16 mouse cellular contexts compared by ENCODE assay signal in the genomic region with DNA sequence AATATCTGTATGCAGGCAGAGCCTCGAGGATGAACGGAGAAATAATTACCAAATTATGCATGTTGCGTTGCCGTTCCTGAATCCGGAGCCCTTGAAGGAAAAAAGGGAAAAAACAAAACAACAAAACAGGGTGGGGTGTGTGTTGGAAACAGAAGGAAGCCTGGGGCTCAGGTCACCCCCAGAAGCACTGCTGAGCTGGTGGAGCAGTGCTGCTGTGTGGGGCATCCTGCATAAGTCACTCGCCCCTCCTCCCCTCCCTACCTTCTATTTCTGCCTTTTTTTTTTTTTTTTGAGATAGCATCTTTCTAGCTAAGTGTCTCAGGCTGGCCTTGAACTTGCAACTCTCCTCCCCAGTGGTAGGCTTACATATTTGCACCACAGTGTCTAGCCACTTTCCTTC.
A peak's percentile ranks its signal among the peaks of the same experiment; 100 is the strongest.
DNase-seq lines count a peak whose midpoint lies in the region; ATAC-seq lines count a peak whose summit lies in the region.
"Had no signal": no experiment of that assay in that cellular context is flagged by ENCODE, and none has a peak within 500 bp of the region (broad histone marks: within the 10 kb centered on the region; RNA-seq: fewer than 3 reads in every experiment).

No protein-coding gene starts in this region.

- DNase-seq in forebrain, embryonic 11.5 days (ENCODE audit: low spot score), result no peak
- DNase-seq in hindbrain, embryonic 11.5 days (ENCODE audit: low spot score), result no peak
- DNase-seq in midbrain, embryonic 11.5 days (ENCODE audit: low spot score, missing footprints), result no peak
- no peak for DNase-seq in neural tube, embryonic 11.5 days (ENCODE audit: low spot score)
- DNase-seq in right cerebral cortex, postnatal 10 days (ENCODE audit: low spot score in 2 of 2), result no peak
- no peak for DNase-seq in layer of hippocampus, postnatal 10 days (ENCODE audit: low spot score in 2 of 2)
- DNase-seq: adrenal gland, adult 8-10 months; heart, adult 18-20 months; kidney, adult 2 months; kidney, postnatal 4 days; lung, embryonic 14.5 days; thymus, postnatal 25 days had no signal

- H3K9ac ChIP-seq in forebrain, embryonic 11.5 days (ENCODE audit: low read length), result no peak overlapping the region; the same call in 1 of the 2 replicates
- no peak overlapping the region for H3K9ac ChIP-seq in hindbrain, embryonic 11.5 days (ENCODE audit: low read depth, low read length)
- H3K9ac ChIP-seq in midbrain, embryonic 11.5 days (ENCODE audit: low read length), result no peak overlapping the region
- no peak overlapping the region for H3K9ac ChIP-seq in neural tube, embryonic 11.5 days (ENCODE audit: low read length)
- no peak overlapping the region for H3K9ac ChIP-seq in liver, embryonic 12.5 days
- H3K9ac ChIP-seq: lung, embryonic 14.5 days had no signal

- peaks cover 2% of the 10 kb centered on the region; the same call in 1 of the 2 replicates for H3K9me3 ChIP-seq in forebrain, embryonic 11.5 days (ENCODE audit: control insufficient read depth, low read length)
- no peaks in the 10 kb centered on the region for H3K9me3 ChIP-seq in hindbrain, embryonic 11.5 days (ENCODE audit: control insufficient read depth, low read length)
- no peaks in the 10 kb centered on the region for H3K9me3 ChIP-seq in midbrain, embryonic 11.5 days (ENCODE audit: control insufficient read depth, low read length)
- no peaks in the 10 kb centered on the region for H3K9me3 ChIP-seq in neural tube, embryonic 11.5 days (ENCODE audit: control insufficient read depth, low read length)
- no peaks in the 10 kb centered on the region for H3K9me3 ChIP-seq in liver, embryonic 12.5 days (replicated peaks)

- no peak overlapping the region; the same call in 1 of the 2 replicates for H3K4me2 ChIP-seq in forebrain, embryonic 11.5 days (ENCODE audit: low read depth, low read length, severe bottlenecking)
- no peak overlapping the region for H3K4me2 ChIP-seq in hindbrain, embryonic 11.5 days (replicated peaks; ENCODE audit: low read depth, low read length)
- H3K4me2 ChIP-seq in midbrain, embryonic 11.5 days, result no peak overlapping the region
- H3K4me2 ChIP-seq in neural tube, embryonic 11.5 days (ENCODE audit: low read depth), result no peak overlapping the region
- no peak overlapping the region for H3K4me2 ChIP-seq in liver, embryonic 12.5 days
- H3K4me2 ChIP-seq: lung, embryonic 14.5 days had no signal

- whole genome bisulfite sequencing in forebrain, embryonic 11.5 days, result 45% methylated on average over 6 of the region's 6 CpGs
- WGBS in hindbrain, embryonic 11.5 days, result 45% methylated on average over 6 of the region's 6 CpGs
- WGBS in midbrain, embryonic 11.5 days, result 47% methylated on average over 6 of the region's 6 CpGs
- 46% methylated on average over 6 of the region's 6 CpGs for WGBS in neural tube, embryonic 11.5 days
- 74% methylated on average over 5 of the region's 6 CpGs for WGBS in liver, embryonic 12.5 days (ENCODE audit: insufficient replicate concordance)

- peak overlapping the region; percentile 68; the same call in 1 of the 2 replicates for H3K27ac ChIP-seq in forebrain, embryonic 11.5 days (ENCODE audit: low read depth, low read length)
- H3K27ac ChIP-seq in hindbrain, embryonic 11.5 days (ENCODE audit: low read depth, low read length), result peak overlapping the region; percentile 78
- peak overlapping the region; percentile 65 for H3K27ac ChIP-seq in midbrain, embryonic 11.5 days (ENCODE audit: low read depth, low read length)
- H3K27ac ChIP-seq in neural tube, embryonic 11.5 days (ENCODE audit: low read depth, low read length), result no peak overlapping the region
- H3K27ac ChIP-seq in liver, embryonic 12.5 days, result no peak overlapping the region
- H3K27ac ChIP-seq: macrophage; stomach, postnatal 0 days had no signal

- no peak for ATAC-seq in forebrain, embryonic 11.5 days (replicated peaks; ENCODE audit: low FRiP score)
- peak; percentile 28; the same call in 1 of the 2 replicates for ATAC-seq in hindbrain, embryonic 11.5 days (ENCODE audit: low FRiP score)
- ATAC-seq in midbrain, embryonic 11.5 days (ENCODE audit: low FRiP score), result peak; percentile 49; the same call in 1 of the 2 replicates
- ATAC-seq in neural tube, embryonic 11.5 days (ENCODE audit: insufficient read depth, low FRiP score, low TSS enrichment), result peak; percentile 42; the same call in 1 of the 2 replicates
- ATAC-seq in granulocyte monocyte progenitor cell, adult 5-6 weeks (replicated peaks; ENCODE audit: poor library complexity, severe bottlenecking), result no peak
- no peak for ATAC-seq in liver, embryonic 12.5 days

- peaks cover 18% of the 10 kb centered on the region for H3K4me1 ChIP-seq in forebrain, embryonic 11.5 days (replicated peaks; ENCODE audit: control insufficient read depth, insufficient read depth, low read length)
- peaks cover 20% of the 10 kb centered on the region for H3K4me1 ChIP-seq in hindbrain, embryonic 11.5 days (replicated peaks; ENCODE audit: control insufficient read depth, insufficient read depth, low read length)
- peaks cover 31% of the 10 kb centered on the region for H3K4me1 ChIP-seq in midbrain, embryonic 11.5 days (ENCODE audit: control insufficient read depth, insufficient read depth, low read length)
- H3K4me1 ChIP-seq in neural tube, embryonic 11.5 days (ENCODE audit: control insufficient read depth, insufficient read depth, low read length), result peaks cover 8% of the 10 kb centered on the region
- no peaks in the 10 kb centered on the region for H3K4me1 ChIP-seq in liver, embryonic 12.5 days

- no peaks in the 10 kb centered on the region for H3K36me3 ChIP-seq in forebrain, embryonic 11.5 days (ENCODE audit: control insufficient read depth, insufficient read depth, low read length)
- no peaks in the 10 kb centered on the region for H3K36me3 ChIP-seq in hindbrain, embryonic 11.5 days (ENCODE audit: control insufficient read depth, insufficient read depth, low read length)
- no peaks in the 10 kb centered on the region for H3K36me3 ChIP-seq in midbrain, embryonic 11.5 days (ENCODE audit: control insufficient read depth, insufficient read depth, low read length)
- H3K36me3 ChIP-seq in neural tube, embryonic 11.5 days (ENCODE audit: control insufficient read depth, insufficient read depth, low read length), result no peaks in the 10 kb centered on the region
- H3K36me3 ChIP-seq in liver, embryonic 12.5 days, result no peaks in the 10 kb centered on the region

- H3K4me3 ChIP-seq in forebrain, embryonic 11.5 days (ENCODE audit: low read depth, low read length), result no peak overlapping the region
- H3K4me3 ChIP-seq in hindbrain, embryonic 11.5 days (ENCODE audit: low read depth, low read length), result no peak overlapping the region
- H3K4me3 ChIP-seq in midbrain, embryonic 11.5 days (ENCODE audit: low read depth, low read length), result no peak overlapping the region
- H3K4me3 ChIP-seq in neural tube, embryonic 11.5 days (ENCODE audit: low read depth, low read length), result no peak overlapping the region
- H3K4me3 ChIP-seq in liver, embryonic 12.5 days, result no peak overlapping the region

- H3K27me3 ChIP-seq in forebrain, embryonic 11.5 days (ENCODE audit: control insufficient read depth, insufficient read depth, low read length), result no peaks in the 10 kb centered on the region
- H3K27me3 ChIP-seq in hindbrain, embryonic 11.5 days (ENCODE audit: control insufficient read depth, insufficient read depth, low read length), result no peaks in the 10 kb centered on the region
- H3K27me3 ChIP-seq in midbrain, embryonic 11.5 days (ENCODE audit: control insufficient read depth, insufficient read depth, low read length), result no peaks in the 10 kb centered on the region
- no peaks in the 10 kb centered on the region for H3K27me3 ChIP-seq in neural tube, embryonic 11.5 days (ENCODE audit: control insufficient read depth, insufficient read depth, low read length)
- no peaks in the 10 kb centered on the region; the same call in 1 of the 2 replicates for H3K27me3 ChIP-seq in liver, embryonic 12.5 days (replicated peaks)

Comparison
In these comparisons a context has a peak if more than half of its experiments do, and no peak if none do; other contexts are left out.
1. ATAC-seq: peak in hindbrain, embryonic 11.5 days (single experiment), midbrain, embryonic 11.5 days (single experiment) and neural tube, embryonic 11.5 days (single experiment); none in forebrain, embryonic 11.5 days (single experiment), granulocyte monocyte progenitor cell, adult 5-6 weeks (single experiment) and liver, embryonic 12.5 days (single experiment).
2. H3K27ac ChIP-seq: peak in forebrain, embryonic 11.5 days (single experiment), hindbrain, embryonic 11.5 days (single experiment) and midbrain, embryonic 11.5 days (single experiment); none in neural tube, embryonic 11.5 days (single experiment) and liver, embryonic 12.5 days (single experiment).